Mouse (Mus musculus): Measurements from ENCODE around the gene Bin2.
"Not testable (repeated sequence)": the region's sequence is repeated elsewhere in the genome, so short reads cannot be mapped to it uniquely, and the experiment has no call there.

The Bin2 gene

DNA sequence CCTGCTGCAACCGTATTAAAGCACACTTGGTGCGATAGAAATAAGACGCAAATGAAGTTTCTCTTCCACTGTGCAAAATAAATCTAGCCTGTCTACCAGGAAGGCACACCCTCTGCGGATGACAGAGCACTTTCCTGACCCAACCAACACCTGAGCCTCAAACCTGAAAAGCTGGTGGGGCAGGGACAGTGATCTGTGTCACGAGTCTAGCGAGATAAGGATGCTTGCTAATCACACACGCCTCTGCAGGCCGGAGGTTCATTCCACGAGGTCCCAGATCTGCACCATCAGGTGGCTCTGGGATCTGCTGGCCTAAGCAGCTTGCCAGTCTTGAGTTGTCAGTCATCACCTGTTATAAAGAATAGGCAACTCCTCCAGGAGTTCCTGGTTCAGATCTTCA, 17.7 kb downstream of the Bin2 start:
- DNase-seq (ENCODE audit: extremely low read depth, low read depth), result no peak

DNA sequence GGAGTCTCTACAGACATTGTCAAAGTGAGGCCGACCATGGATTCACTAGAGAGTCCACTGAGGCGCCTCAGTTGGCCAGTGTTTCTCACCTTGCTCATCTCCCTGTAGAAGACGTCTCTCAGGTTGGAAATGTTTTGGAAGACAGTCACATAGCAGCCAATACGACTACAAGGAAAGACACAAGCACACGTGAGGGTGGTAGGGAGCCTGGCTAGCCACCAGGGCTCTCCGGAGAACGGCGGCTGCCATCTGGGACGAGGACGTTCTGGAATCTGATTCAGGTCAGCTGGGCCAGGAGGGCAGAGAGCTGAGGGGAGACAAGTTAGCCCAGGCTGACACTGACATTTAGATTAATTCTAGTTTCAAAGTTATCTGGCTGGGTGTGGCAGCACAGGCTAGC, 19.2 kb downstream of the Bin2 start:
- no peak for DNase-seq (ENCODE audit: extremely low read depth, low read depth)

DNA sequence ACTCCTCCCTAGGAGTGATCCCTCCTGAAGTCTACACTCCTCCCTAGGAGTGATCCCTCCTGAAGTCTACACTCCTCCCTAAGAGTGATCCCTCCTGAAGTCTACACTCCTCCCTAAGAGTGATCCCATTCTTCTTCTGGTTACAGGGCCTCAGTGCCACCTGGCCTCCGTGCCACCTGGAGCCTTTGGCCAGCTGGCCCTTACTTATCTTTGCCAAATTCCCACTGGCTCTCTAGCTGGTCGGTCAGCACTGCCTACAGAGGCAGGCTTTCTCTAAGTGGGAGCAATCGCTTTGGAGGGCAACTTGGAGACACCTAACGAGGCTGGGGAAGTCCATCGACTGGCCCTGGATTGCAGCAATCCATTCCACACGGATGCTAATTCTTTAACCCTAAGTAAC, 23.2 kb downstream of the Bin2 start:
- DNase-seq (ENCODE audit: extremely low read depth, low read depth), result no peak

DNA sequence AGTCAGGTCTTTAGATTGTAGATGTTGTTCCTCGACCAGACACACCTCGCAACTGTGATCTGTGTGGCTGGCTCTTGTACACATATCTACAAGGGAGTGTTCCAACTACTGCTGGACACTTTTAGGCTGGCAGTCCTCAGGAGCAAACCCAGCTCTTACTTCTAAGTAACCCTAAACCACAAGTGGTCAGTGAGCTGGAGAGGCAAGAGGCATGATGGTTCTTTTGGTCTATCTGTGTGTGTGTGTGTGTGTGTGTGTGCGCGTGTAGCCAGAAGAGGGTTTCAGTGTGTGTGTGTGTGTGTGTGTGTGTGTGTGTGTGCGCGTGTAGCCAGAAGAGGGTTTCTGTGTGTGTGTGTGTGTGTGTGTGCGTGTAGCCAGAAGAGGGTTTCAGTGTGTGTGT, 26.9 kb downstream of the Bin2 start:
- DNase-seq (ENCODE audit: extremely low read depth, low read depth), result no peak

DNA sequence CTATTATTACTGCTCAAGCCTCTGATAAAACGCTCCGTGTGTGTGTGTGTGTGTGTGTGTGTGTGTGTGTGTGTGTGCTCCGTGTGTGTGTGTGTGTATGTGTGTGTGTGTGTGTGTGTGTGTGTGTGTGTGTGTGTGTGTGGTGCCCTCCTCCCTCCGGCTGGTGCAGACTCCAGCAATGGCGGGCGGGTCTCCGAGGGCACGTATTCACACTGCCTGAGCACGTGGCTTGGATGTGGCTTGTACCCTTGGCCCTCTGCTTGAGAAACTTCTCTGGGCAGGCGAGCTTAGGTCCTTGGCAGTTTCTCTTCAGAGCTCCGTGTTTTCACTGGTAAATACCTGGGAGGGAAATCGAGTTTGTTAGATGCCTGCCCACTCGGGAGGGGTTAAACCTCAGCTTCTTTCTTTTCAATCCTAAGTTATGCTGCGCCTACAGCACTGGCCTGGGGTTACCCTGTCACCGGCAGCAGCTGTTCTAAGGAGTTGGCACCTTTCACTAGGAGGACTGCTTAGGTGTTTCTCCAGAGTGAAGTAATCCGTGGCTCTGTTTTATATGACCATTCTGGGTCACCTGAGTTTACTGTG, 28.0 kb downstream of the Bin2 start:
- no peak for DNase-seq (ENCODE audit: extremely low read depth, low read depth)

DNA sequence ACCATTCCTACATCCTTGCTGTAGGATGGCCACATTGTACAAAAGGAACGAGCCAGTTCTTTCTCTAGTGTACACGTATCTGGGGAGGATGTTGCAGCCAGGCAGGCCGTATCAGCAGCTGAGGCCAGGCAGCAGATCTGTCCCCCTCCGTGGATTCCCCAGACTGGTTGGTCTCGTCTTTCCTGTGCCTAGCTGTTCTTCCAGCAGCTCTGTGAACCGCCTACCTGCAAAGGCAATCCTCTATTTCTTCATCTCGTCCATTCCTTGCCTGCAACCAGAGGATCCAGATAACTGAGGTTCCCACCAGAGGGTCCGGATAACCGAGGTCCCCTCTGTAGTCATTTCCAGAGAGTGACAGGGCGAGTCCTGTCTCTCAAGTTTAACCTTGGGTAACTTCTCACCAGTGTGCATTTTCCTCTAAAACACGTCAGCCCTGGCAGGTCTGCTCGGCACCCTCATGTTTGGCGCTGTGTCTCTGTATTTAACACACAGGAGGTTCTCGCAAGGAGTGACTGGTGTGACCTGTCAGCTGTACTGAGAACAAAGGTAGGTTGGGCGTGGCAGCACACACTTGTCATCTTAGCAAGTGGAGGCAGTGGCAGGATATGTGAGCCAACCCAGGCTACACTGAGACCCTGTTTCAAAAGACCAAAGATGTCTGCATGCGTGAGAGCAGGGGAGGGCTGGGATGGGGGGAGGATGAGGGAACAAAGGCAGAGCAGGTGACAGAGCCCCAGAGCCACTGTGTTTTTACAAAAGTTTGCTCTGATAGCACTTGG, 29.2 kb downstream of the Bin2 start:
- no peak for DNase-seq (ENCODE audit: extremely low read depth, low read depth)

DNA sequence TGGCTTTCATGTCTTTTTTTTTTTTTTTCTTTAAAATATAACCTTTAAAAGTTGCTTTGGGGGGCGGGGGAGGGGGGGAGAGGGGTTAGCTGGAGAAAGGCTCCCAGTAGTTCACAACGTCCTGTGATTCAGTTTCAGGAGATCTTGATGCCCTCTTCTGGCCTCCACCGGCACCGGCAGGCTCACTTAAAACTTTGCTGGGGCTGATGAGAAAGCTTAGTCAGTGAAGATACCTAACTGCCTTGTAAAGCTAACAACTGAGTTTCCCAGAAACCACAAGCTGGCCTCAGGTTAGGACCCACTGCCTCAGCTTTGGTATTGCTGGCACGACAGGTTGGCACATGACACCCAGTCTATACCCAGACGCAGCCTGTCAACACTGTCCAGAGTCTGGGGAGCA, 31.7 kb downstream of the Bin2 start:
- DNase-seq (ENCODE audit: extremely low read depth, low read depth), result no peak

DNA sequence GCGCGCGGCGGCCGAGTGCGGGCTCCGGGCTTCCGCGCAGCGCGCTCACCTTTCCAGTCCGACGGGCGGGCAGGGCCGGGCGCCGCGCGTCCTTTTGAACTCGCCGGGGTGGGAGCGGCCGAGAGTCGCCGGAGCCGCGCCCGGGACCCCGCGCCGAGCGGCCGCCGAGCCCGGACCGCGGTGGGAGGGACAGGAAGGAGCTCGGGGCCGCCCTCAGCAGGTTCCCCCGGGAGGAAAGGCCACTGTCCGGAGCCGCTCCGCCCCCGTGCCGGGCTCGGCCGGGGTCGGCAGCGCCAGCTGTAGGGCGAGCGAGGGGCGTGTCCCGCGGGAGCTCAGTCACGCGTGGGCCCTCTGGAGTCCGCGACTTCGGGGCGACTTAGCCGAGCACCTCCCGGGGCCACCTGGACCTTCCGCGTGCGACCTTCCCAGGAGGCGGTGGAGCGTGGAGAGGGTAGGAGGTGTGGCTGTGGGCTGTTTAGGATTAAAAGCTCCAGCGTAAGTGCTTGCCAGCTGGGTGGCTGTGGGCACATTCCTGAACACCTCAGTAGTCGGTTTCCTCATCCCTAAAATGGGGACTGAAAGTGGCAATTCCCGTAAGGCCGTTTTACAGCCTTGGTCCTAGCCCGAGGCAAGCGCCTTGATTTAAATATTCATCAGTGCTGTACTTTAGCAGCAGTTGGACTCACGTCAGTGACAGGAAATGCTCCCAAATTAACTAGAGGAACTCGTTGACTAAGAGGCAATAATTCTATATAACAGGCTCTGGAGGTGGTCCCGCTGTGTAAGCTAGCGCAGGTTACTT, 32.5 kb downstream of the Bin2 start, which contains the start of gene Smagp:
TSS of gene Smagp (minus strand) at position 241 of the 802 bp plus-strand sequence.
- peak; percentile 51 for DNase-seq (ENCODE audit: extremely low read depth, low read depth)

DNA sequence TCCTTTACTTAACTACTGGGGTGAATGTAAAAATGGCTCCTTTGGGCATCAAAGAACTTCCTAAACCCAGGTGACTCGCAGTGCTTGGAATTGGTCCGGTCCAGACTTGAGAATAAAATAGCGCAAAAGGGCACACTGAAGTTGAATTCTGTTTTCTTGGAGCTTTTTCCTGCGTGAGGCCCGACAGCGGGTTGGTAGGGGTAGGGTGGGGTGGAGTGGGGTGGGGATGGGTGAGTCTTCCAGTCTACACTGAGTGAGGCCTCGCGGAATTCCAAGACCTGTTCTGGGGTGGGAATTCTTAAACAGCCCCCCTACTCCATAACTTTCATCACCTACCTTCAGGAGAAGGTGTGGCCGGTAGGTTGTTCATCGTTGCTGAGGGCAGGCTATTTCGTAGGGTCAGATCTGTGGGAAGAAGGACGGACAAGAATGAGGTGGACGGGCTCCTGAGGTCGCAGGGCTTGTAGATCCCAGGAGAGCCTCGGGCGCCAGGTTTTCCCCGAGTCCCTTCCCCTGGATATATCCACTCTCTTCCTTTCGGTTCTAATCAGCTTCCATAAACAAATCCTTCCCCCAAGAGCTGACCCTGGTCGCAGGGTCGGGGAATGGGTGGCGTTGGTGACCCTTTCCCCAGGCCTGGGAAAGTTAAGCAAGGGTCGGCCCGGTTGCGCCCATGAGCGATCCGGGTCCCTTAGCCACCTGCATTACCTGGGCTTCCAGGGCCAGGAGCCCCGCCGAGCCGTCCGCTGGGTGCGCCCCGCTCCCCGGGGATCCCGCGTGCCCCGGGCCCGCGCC, 33.3 kb downstream of the Bin2 start:
- DNase-seq (ENCODE audit: extremely low read depth, low read depth), result no peak

DNA sequence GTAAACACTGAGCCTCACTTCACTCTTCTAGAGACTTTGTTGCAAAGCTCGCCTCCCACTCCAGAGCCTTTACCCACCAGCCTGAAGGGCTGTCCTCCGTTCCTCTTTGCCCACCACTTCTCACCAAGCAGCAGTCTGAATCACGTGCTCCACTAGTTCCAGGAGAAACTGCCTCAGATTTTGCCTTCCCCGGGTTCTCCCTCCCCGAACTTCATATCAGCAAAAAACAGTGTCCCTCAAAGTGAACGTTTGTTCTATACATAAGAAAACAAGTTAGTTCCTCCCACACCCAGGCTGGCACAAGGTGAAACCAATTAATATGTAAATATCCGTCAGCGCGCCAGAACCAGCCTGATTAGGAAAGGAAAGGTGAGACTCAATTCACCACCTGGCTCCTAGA, 34.1 kb downstream of the Bin2 start:
- DNase-seq (ENCODE audit: extremely low read depth, low read depth), result no peak

DNA sequence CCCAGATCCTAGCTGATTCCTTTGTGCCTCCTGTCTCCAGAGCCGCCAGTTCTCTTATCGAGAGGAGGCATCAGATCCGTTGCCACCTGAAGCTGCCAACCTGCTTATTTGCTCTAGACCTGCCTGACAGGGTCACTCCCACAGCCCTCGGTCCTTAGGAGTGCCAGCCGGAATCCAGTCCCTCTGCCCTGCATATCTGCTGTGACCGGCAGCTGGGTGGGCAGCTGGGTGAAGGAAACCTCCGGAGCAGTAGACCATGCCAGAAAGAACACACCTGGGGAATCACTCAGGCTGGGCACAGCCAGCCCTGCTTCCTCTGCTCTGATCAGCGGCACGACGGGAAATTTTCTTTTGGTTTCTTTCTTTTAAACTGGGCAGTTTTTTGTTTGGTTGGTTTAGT, 36.0 kb downstream of the Bin2 start:
- DNase-seq (ENCODE audit: extremely low read depth, low read depth), result no peak

DNA sequence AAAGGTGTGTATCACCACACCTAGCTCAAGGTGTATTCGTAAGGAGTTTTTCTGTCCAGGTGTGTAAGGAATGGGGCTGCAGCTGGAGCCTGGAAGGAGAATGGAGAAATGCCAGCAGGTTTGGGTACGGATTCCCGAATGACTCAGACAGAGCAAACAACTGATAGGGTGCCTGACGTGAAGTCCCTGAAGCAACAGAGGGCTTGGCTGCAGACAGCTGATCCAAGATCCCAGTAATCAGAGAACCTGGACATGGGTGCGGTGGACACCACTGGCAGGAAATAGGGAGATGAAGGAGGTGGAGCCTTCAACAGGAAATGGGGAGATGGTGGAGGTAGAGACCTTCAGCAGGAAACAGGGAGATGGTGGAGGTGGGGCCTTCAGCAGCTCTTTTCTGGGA, 37.0 kb downstream of the Bin2 start:
- DNase-seq (ENCODE audit: extremely low read depth, low read depth), result no peak

DNA sequence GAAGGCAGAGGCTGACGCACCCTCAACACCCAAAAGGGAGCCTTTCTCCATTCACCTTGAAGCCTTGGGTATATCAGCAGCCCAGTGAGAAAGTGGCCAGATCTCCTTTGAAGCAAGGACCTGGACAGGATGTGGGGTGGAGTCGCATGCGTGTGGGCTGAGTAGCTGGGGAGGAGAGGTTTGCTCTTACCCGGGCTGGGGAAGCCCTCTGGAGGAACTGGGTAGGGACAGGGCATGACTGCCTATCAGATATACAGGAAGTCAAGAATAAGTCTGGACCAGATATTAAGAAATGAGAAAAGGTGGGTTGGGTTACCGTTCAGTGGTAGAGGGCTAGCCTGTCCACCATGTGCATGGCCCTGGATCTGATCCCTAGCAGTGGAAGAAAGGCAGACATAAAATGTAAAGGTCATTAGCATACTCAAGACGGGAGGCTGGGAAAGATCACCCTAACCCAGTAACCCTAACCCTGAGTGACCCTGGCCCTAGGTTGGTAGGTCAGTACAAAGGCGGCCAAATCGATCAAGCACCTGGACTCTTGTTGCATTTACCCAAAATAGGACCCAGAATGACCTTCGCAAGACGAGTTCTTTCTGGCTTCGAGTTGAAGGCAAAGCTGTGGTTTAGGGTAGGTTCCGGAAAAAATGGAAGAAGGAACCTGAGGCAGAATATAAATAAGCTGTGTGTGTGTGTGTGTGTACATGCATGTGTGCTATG, 37.7 kb downstream of the Bin2 start:
- DNase-seq (ENCODE audit: extremely low read depth, low read depth), result no peak

DNA sequence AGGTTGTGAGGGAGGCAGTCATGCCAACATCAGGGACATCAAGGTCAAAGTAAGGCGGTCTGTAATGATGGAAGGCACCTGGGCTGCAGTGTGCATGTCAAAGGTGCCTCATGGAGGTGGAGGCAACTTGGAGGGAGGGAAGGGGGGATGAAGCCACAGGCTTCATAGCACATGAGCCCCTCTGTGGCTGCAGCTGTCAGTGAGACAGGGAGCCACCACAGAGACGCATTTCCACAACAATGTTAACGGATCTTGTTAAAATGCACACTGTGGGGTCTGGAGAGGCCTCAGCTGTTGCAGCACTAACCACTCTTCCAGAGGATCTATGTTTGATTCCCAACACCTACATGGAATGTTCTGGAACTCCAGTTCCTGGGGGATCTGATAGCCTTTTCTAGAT, 39.2 kb downstream of the Bin2 start:
- DNase-seq (ENCODE audit: extremely low read depth, low read depth), result no peak

DNA sequence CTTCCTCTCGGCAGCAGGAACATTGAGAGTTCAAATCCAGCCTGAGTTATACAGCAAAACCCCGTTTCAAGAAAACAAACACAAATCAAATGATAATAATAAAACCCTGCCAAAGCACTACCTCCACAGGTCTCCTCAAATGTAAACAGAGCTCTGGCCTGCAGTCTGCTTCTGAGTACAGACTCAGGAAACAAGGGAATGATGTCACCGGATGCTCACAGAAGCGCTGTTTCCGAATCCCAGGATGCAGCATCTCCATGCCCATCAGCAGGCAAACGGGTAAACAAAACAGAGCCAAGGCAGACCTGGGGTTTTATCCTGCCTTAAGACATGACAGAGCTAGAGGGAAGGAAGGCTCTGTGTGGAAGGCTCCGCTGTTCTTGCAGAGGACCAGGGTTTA, 40.6 kb downstream of the Bin2 start:
- DNase-seq (ENCODE audit: extremely low read depth, low read depth), result no peak

DNA sequence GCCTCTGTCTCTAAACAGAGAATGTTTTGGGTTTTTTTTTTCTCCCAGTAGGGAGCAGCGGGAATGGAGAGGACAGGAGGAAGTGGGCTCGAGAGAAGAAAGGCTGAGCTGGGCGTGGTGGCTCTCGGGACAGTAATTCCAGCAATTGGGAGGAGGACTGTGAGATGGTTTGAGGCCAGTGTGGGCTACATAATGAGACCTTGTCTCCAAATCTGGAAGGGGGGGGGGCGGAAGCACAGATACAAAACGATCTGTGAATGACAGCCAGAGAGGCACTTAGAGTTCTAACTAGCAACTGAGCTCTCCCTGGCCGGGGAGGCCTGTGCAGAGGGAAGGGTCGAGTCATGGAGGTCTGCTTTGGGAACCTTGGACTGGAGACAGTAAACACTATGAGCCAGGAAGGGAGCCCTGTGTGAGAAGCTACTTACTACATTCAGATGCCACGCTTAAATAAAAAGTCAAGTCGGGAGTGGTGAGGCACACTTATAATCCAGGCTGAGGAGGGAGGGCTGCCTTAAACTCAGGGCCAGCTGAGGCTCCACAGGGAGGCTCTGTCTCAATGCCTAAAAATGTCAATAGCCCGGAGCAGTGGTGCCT, 41.5 kb downstream of the Bin2 start:
- DNase-seq (ENCODE audit: extremely low read depth, low read depth), result no peak

DNA sequence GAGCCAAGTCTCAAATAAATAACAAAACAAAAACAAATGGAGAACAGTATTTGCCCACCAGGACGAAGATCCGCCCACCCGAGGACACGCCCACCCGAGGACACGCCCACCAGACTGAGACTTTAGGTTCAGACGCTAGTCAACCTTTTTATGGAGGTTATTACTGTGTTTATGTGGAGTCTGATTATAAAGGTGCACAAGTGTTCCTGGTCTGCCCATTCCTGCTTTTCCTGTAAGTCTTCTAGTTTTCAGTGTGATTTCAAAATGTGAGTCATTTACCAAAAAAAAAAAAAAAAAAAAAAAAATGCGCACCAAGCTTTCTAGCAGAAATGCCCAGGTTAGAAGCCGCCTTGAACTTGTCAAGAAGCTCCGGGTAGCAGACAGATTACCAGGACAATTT, 42.1 kb downstream of the Bin2 start:
- DNase-seq (ENCODE audit: extremely low read depth, low read depth), result no peak

DNA sequence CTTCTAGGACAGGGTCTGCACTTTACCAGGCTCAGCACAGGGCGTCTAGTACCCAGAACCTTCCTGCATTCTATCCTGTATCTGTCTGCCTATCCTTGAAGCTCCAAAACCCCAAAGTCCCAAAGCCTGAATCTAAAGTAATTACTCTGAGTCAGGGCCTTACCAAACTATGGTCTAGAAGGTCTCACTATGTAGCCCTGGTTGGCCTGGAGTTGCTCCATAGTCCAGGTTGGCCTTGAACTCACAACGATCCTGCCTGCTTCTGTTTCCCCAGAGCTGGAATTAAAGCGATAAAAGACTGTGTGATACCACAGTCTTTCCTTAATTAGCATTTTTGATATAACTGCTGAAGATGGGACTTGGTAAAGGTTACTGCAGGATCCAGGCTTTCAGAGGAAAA, 44.9 kb downstream of the Bin2 start:
- DNase-seq (ENCODE audit: extremely low read depth, low read depth), result no peak

DNA sequence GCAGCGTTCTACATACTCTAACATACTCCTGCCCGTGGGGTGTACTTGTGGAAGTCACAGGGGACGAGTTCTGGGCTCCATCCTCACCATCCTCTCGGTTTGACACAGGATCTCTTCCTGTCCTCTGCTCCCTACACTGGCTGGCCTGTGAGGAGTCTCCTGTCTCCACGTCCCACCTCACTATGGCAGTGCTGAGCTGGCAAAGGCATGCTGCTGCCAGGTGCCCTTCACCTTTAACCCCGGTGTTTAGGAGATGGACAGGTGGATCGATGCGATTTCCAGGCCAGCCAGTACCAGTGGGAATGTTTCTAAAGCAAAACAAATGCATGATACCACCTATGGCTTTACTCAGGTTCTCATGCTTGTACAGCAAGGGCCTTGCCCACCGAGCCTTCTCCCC, 45.6 kb downstream of the Bin2 start:
- no peak for DNase-seq (ENCODE audit: extremely low read depth, low read depth)

DNA sequence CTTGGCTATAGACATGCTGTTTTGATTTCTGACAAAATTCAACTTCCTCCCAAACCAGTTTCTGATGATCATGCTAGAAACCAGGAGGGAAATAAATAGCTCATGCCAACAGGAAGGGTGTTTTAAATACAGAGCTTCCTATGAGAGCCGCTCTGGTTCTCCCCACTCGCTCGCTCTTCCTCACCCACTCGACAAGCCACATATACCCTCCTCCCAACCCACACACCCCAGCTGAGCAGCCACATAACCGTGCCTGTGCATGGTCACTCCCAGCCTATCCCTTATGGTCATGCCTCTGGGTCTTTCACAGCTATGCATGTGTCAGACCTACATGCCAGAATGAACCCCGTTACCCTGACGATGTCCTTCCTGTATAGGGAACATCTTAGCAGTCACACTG, 47.2 kb downstream of the Bin2 start:
- DNase-seq (ENCODE audit: extremely low read depth, low read depth), result no peak

DNA sequence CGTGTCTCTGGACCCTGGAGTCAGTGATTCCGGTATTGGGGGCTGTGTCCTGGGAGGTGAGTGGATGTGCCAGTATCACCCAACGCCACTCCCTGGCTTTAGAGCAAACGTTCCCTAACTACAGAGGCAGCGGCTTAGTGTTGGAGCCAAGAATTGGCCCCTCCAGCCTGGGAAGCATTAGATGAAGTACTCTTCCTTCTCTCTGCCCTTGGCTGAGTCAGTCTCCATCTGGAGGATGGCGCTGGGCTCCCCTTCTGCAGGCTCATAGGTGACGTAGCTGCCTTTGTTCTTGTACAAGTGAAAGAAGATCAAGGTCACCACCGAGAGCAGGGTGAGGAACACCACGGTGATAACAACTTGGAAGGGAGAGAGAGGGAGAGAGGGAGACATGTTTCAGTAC, 47.7 kb downstream of the Bin2 start:
- not testable (repeated sequence) for DNase-seq (ENCODE audit: extremely low read depth, low read depth)

Data from MEL-GATA-1-ER (cell line).